Mouse (Mus musculus) olfactory bulb, adult 2 months (tissue): Measurements from ENCODE around the gene Tjap1. TPM values are rescaled to one million over a fixed set of nuclear protein-coding genes. Genes with fewer than 3 reads are reported as not detected.
A peak's percentile ranks its signal among the peaks of the same experiment; 100 is the strongest.

Source experiments
- H3K27ac ChIP-seq: fragments of 200-500 bp; 2 replicates; pipeline ENCODE4 v1.5.1; 2012; ENCODE audit warnings: low read depth, low read length; ENCODE audit not compliant: insufficient read depth
- H3K4me1 ChIP-seq: fragments of 200-500 bp; 2 replicates; pipeline ENCODE4 v1.6.1; 2012; ENCODE audit warnings: low read length; ENCODE audit not compliant: control insufficient read depth, insufficient read depth
- H3K4me3 ChIP-seq: fragments of 200-500 bp; 2 replicates; pipeline ENCODE4 v1.5.1; 2012; ENCODE audit warnings: mild to moderate bottlenecking, low read depth, low read length, moderate library complexity; ENCODE audit not compliant: insufficient read depth
- CTCF ChIP-seq: fragments of 200-500 bp; IDR thresholded peaks from 2 replicates; pipeline ENCODE4 v1.5.1; 2012; ENCODE audit warnings: low read depth, mild to moderate bottlenecking, low read length, moderate library complexity; ENCODE audit not compliant: insufficient read depth
- POLR2A ChIP-seq: fragments of 200-500 bp; IDR thresholded peaks from 2 replicates; pipeline ENCODE4 v1.6.1; 2012; ENCODE audit warnings: mild to moderate bottlenecking, low read depth, low read length, moderate library complexity; ENCODE audit not compliant: insufficient read depth
- WGBS: fragments of 180-500 bp; shearing (Covaris S2); methylation state at CpG from one replicate; pipeline ENCODE4 v1.1.7; 2018; 5-methylcytosine and 5-hydroxymethylcytosine counted together
- polyA plus RNA-seq: library from polyadenylated mRNA; stranded (reverse); fragments of >200 nt; gene quantifications from 2 replicates; pipeline ENCODE4 v1.2.4, GENCODE M21; 2012; ENCODE audit warnings: low replicate concordance; ENCODE audit not compliant: missing spikeins, insufficient read depth, insufficient read length

Gene Tjap1
- polyA plus RNA-seq, 1 experiment: not detected

DNA sequence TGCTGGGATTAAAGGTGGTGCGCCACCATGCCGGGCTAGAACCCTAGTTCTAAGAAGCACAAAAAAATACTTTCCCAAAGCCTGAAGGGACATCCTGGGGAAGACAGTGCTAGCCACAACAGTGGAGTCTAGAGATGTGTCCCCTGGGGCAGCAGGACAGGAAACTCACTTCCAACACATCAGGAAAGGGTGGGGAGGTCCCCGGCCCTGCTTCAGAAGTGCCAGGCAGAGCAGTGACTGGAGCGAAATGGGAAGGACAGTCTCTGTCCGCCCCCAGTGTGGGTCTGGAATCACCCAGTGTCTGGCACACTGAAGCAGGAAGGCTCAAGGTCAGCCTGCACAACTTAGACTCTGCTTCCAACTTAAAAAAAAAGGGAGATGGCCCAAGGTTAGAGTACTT lies 10.2 kb downstream of the Tjap1 start:
- Histone ChIP-seq H3K27ac (no peak overlapping the region), H3K4me3 (no peak overlapping the region), H3K4me1 (peaks cover 34% of the 10 kb centered on the region)
- 89% methylated on average over 5 of the region's 5 CpGs for WGBS
- TF ChIP-seq CTCF (no peak), POLR2A (no peak)

DNA sequence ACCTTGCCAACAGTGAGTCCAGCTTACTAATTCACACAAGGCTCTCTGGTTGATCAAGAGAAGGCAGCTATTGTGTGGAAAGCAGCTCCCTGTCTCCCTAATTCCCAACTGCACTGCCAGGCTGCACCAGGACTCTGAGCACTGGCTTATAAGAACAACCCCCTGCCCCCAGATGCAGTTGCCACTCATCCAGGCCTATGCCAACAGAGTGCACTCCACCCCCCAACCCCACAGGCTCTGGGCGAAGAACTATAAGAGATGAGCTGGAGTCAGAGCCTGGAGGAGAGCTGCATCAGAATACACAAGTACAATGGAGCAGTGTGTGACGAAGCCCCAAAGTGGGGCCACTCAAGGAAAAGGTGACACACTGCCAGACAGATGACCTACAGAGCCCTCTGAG lies 10.8 kb downstream of the Tjap1 start:
- no peak overlapping the region for H3K4me3 ChIP-seq
- TF ChIP-seq CTCF: no peak
- no peak for TF ChIP-seq POLR2A
- H3K27ac ChIP-seq: no peak overlapping the region
- H3K4me1 ChIP-seq: peaks cover 34% of the 10 kb centered on the region
- 72% methylated on average over 2 of the region's 2 CpGs for WGBS

- TF ChIP-seq POLR2A (no peak), CTCF (no peak)
- Histone ChIP-seq H3K4me1 (peaks cover 38% of the 10 kb centered on the region), H3K4me3 (no peak overlapping the region), H3K27ac (no peak overlapping the region)
- 54% methylated on average over 19 of the region's 19 CpGs for WGBS
Measured at GRCm38 (mm10) chr17:46269771-46270534, 12.9 kb downstream of the Tjap1 start.

- TF ChIP-seq POLR2A (no peak), CTCF (no peak)
- no peak overlapping the region for H3K27ac ChIP-seq
Measured at GRCm38 (mm10) chr17:46268026-46268720, 14.7 kb downstream of the Tjap1 start.

GRCm38 (mm10) chr17:46267511-46267910 lies 15.3 kb downstream of the Tjap1 start:
- Histone ChIP-seq H3K4me3 (no peak overlapping the region), H3K4me1 (peaks cover 26% of the 10 kb centered on the region), H3K27ac (no peak overlapping the region)
- no peak for TF ChIP-seq POLR2A
- 90% methylated on average over 7 of the region's 7 CpGs for WGBS

More at GRCm38 (mm10) chr17:46268026-46268720, 14.7 kb downstream of the Tjap1 start:
- 76% methylated on average over 10 of the region's 10 CpGs for WGBS
- Histone ChIP-seq H3K4me1 (peaks cover 26% of the 10 kb centered on the region), H3K4me3 (no peak overlapping the region)

GRCm38 (mm10) chr17:46266986-46267385 lies 15.8 kb downstream of the Tjap1 start:
- 83% methylated on average over 6 of the region's 6 CpGs for WGBS
- no peak overlapping the region for H3K27ac ChIP-seq
- no peak overlapping the region for H3K4me3 ChIP-seq
- TF ChIP-seq CTCF (no peak), POLR2A (no peak)
- H3K4me1 ChIP-seq: peaks cover 21% of the 10 kb centered on the region

DNA sequence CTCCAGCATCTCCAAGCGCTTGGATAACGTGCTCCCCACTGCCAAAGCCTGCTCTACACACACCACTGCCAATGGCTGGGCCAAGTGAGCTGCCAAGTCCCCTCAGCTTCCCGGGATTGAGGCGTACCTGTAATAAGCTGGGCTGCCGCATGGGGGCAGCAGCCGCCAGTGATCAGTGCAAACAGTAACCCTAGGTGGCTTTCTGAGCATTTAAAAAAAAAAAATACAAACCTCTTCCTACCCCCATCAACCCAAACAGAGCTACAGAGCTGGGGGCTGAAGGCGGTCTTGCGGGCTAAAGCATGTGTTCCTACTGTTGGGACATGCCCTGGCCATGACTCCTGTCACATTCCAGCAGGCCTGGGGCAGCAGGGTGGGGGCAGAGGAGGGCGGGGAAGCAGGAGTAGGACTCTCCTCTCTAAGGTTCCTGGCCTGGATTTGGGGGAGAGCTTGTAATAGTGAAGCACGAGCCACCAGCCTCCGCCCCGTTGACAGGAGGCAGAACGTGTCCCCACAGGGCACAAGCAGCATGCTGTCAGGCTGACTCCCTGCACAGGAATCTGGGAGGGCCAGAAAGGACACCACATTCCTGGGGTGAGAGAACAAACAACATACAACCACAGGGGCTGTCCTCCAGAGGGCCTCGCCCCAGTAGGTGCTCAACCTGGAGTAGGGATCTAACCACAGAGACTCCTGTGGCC lies 16.8 kb downstream of the Tjap1 start:
- TF ChIP-seq CTCF (peak; percentile 85), POLR2A (no peak)
- Histone ChIP-seq H3K4me3 (no peak overlapping the region), H3K27ac (no peak overlapping the region), H3K4me1 (peaks cover 16% of the 10 kb centered on the region)
- WGBS: 22% methylated on average over 14 of the region's 14 CpGs

DNA sequence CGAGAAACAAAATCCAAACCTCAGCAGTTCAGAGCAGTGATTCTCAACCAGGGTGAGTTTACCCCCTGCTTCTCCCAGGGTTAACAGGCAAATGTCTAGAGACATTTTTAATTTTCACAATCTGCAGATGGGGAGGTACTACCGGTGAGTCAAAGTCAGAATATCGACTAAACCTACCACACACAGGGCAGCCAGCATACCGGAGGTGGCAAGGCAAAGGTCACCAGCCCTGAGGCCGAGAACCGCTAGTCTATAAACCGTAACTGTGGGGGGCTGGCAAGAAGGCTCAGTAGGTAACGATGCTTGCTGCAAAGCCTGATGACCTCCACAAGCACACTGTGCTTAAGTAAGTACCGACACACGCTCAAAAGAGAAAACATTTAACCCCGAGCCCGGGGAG lies 17.3 kb downstream of the Tjap1 start:
- Histone ChIP-seq H3K4me3 (no peak overlapping the region), H3K27ac (no peak overlapping the region), H3K4me1 (peaks cover 16% of the 10 kb centered on the region)
- WGBS: 68% methylated on average over 12 of the region's 12 CpGs
- TF ChIP-seq POLR2A: no peak
- TF ChIP-seq CTCF: no peak

DNA sequence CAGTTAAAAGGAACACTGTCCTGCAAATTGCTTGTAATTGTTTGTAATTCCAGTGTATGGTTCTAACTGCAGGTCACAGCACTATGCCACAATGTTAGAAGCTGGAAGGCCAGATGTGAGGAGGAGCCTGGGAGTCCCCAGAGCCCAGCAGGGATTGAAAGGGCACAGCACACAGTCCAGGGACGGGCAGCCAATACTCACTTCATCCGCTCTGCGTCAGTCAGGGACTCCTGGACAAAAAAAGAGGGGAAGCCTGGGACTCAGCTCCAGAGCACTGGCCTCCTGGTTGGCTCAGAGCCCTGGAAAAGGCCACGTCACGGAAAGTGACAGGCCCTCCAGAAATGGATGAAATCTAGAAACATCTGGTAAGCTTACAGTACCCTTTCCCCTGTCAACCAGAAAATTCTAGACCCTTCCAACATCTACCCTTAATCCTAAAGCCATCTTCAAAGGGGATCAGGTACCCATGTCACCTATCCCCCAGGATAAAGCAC lies 20.6 kb downstream of the Tjap1 start:
- H3K4me3 ChIP-seq: no peak overlapping the region
- WGBS: 88% methylated on average over 5 of the region's 5 CpGs
- H3K27ac ChIP-seq: no peak overlapping the region
- peaks cover 7% of the 10 kb centered on the region; the same call in 1 of the 2 replicates for H3K4me1 ChIP-seq
- TF ChIP-seq POLR2A: no peak
